Mouse (Mus musculus) brain, embryonic 14.5 days (tissue): ENCODE measurements around the gene Katnb1.

Experiments
- CTCF ChIP-seq: fragments of 200-500 bp; IDR thresholded peaks from 2 replicates; pipeline ENCODE4 v1.5.1; 2012; ENCODE audit warnings: inconsistent platforms, mild to moderate bottlenecking, moderate library complexity, borderline replicate concordance; ENCODE audit not compliant: insufficient read depth, insufficient read length; ENCODE audit errors: extremely low read depth
- POLR2A ChIP-seq: fragments of 200-500 bp; IDR thresholded peaks from 2 replicates; pipeline ENCODE4 v1.6.1; 2012; ENCODE audit warnings: mild to moderate bottlenecking, inconsistent platforms, borderline replicate concordance; ENCODE audit not compliant: poor library complexity, insufficient read depth, insufficient read length, severe bottlenecking; ENCODE audit errors: extremely low read depth

DNA sequence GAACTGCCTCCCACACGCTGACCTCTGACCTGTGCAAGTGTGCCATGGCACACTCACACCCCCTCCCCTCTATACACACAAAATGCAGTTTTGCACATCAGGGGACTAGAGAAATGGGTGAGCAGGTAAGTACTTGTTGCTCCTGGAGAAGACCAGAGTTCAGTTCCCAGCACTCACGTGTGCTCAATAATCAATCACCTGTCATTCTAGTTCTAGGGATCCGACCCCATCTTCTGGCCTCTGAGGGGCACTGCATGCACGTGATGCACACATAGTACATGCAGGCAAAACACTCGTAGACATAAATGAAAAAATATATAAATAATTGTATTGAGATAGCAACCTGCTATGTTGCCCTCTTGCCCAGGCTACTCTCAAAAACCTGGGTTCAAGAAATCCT is 65.9 kb downstream of the Katnb1 start:
- TF ChIP-seq CTCF: no peak
- no peak for TF ChIP-seq POLR2A
